Mouse (Mus musculus): ENCODE data around the gene Arid3b.

DNA sequence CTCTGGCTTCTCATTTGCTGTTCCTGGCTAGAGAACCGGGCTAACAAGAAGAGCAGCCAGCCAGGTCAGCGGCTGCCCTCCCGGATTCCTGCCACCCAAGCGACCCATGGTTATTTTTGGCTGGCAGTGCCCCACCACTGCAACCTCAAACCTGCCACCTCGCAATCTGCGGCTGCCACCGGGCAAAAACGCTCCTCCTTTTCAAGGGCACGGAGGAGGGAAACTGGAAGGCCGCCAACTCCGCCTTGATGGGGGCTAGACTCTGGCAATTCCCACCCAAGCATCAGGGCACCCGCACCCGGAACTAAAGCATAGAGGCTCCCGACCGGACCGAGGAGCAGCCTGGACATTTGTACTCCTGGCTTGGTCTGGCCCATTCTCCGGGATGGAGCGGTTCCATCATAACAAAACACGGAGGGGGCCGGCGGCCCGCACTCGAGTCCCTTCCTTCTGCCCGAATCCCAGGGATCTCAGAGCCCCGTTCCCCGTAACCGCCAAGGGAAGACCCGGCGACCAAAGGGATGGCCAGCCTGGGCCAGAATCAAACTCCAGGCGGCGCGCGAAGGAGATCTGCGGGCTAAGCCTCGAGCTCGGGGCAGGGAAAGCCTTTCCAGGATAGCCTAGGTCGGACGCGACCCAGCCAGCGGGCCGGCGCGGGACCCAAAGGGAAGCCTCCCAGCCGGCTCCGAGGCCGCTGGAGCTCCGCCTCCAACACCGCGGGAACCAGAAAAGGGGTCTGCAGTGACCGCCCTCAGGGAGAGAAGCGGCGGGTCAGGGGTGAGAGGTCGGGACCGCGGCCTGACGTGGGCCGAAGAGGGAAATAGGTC, 72.2 kb downstream of the Arid3b start:
- 0 out of 2 replicates have a peak, but pooled peaks have one; percentile 3 for TF ChIP-seq CTCF (IDR thresholded peaks at IDR 0.05; ENCODE audit: control insufficient read depth, insufficient read depth, low read length)
- TF ChIP-seq POLR2A (IDR thresholded peaks at IDR 0.05; ENCODE audit: borderline replicate concordance, control insufficient read depth, low read depth, low read length): 0 out of 2 replicates have a peak, but pooled peaks have one; percentile 45
